Comparison of ENCODE assay signal across 8 mouse cellular contexts in the genomic region with DNA sequence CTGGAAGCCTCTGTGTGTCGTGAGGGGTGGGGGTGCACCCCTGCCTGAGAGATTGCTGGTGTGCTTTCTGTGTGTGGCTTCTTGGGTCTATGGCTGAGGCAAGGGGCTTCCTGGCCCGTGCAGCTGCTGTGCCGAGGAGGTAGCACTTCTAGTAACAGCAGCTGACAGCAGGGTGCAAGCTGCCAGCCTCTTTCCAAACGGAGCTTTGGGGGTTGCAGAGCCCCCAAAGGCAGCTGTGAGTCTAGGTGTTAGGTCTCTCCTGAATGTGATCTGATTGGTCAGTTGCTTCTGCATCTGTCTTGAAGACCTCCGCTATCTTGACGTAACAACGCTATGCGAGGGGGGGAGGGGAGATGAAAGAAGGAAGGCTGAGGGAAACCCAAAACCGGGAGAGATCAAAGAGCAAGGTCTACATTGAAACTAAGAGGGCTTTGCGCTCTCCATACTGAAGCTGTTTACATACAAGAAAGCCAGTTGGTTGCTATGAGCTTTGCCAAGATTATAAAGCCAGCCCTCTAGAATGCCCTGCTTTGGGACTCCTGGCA. TPM values are rescaled to one million over a fixed set of nuclear protein-coding genes. Genes with fewer than 3 reads are reported as not detected.
DNase-seq lines count a peak whose midpoint lies in the region; ATAC-seq lines count a peak whose summit lies in the region.

No protein-coding gene starts in this region.

- peak overlapping the region; percentile 16; the same call in 1 of the 2 replicates for H3K9ac ChIP-seq in heart, embryonic 15.5 days
- H3K9ac ChIP-seq in intestine, embryonic 14.5 days (ENCODE audit: low read length), result no peak overlapping the region

- peak overlapping the region; percentile 20 for H3K4me3 ChIP-seq in heart, embryonic 15.5 days
- peak overlapping the region; percentile 49 for H3K4me3 ChIP-seq in brown adipose tissue, adult 24 weeks (ENCODE audit: insufficient read depth, low read depth, low read length)
- no peak overlapping the region for H3K4me3 ChIP-seq in intestine, embryonic 14.5 days (ENCODE audit: low read depth, low read length)

- H3K27me3 ChIP-seq in heart, embryonic 15.5 days, result no peaks in the 10 kb centered on the region
- H3K27me3 ChIP-seq in intestine, embryonic 14.5 days (replicated peaks; ENCODE audit: control insufficient read depth, insufficient read depth, low read length), result no peaks in the 10 kb centered on the region

- H3K4me1 ChIP-seq in heart, embryonic 15.5 days (replicated peaks), result peaks cover 61% of the 10 kb centered on the region
- peaks cover 45% of the 10 kb centered on the region for H3K4me1 ChIP-seq in brown adipose tissue, adult 24 weeks (ENCODE audit: control insufficient read depth, insufficient read depth, insufficient read length, low read length)
- H3K4me1 ChIP-seq in intestine, embryonic 14.5 days (replicated peaks; ENCODE audit: control insufficient read depth, insufficient read depth, low read length), result peaks cover 58% of the 10 kb centered on the region

- no peak for ATAC-seq in heart, embryonic 15.5 days (replicated peaks; ENCODE audit: insufficient number of reproducible peaks, insufficient read depth, low FRiP score, low read depth)
- no peak for ATAC-seq in intestine, embryonic 14.5 days (replicated peaks; ENCODE audit: low FRiP score, low TSS enrichment, low read depth)

- 12% methylated on average over 10 of the region's 10 CpGs for WGBS in heart, embryonic 15.5 days
- 12% methylated on average over 10 of the region's 10 CpGs for WGBS in intestine, embryonic 14.5 days

- H3K36me3 ChIP-seq in heart, embryonic 15.5 days, result peaks cover 29% of the 10 kb centered on the region
- H3K36me3 ChIP-seq in intestine, embryonic 14.5 days (ENCODE audit: control insufficient read depth, insufficient read depth, low read length), result peaks cover 36% of the 10 kb centered on the region

- DNase-seq in heart, adult 18-20 months, result no peak
- DNase-seq in intestine, embryonic 14.5 days (ENCODE audit: low spot score), result no peak
- DNase-seq in naive thymus-derived CD4-positive, alpha-beta T cell, adult 2 months (ENCODE audit: low read depth), result peak; percentile 78
- DNase-seq in urinary bladder, postnatal 25 days (ENCODE audit: low spot score), result no peak
- no peak for DNase-seq in kidney, postnatal 36 days
- no peak for DNase-seq in right cerebral cortex, postnatal 25 days

- H3K9me3 ChIP-seq in heart, embryonic 15.5 days (replicated peaks), result no peaks in the 10 kb centered on the region
- H3K9me3 ChIP-seq in intestine, embryonic 14.5 days (ENCODE audit: control insufficient read depth, low read length), result no peaks in the 10 kb centered on the region

- peak overlapping the region; percentile 54 for H3K4me2 ChIP-seq in heart, embryonic 15.5 days
- peak overlapping the region; percentile 40 for H3K4me2 ChIP-seq in intestine, embryonic 14.5 days (ENCODE audit: low read length)

- peak overlapping the region; percentile 80 for H3K27ac ChIP-seq in heart, embryonic 15.5 days
- H3K27ac ChIP-seq in brown adipose tissue, adult 24 weeks (replicated peaks; ENCODE audit: low read depth, low read length), result peak overlapping the region; percentile 95
- H3K27ac ChIP-seq in intestine, embryonic 14.5 days (ENCODE audit: low read depth), result peak overlapping the region; percentile 67; the same call in 1 of the 2 replicates

RNA-seq across cellular contexts. Expression of a gene that starts 6.1 kb away (rescaled TPM):
- polyA plus RNA-seq in heart, embryonic 15.5 days (2015; fragmentation: Nextera tagmentation; extraction: Ambion mirVana), result 42.8 and 56.4 TPM in 2 replicates
- 10 to 100 TPM; 47.5 to 50.8 TPM for total RNA-seq in heart, adult 18-20 months (2021)
- 52.3 and 69.7 TPM in 2 replicates for polyA plus RNA-seq in brown adipose tissue, adult 24 weeks (2012; ENCODE audit: insufficient read depth, insufficient read length, missing spikeins)
- polyA plus RNA-seq in intestine, embryonic 14.5 days (2014; fragmentation: Nextera tagmentation; extraction: Ambion mirVana), result 60.6 and 63.3 TPM in 2 replicates

RNA-seq across cellular contexts. Expression of a gene that starts 25.3 kb away (rescaled TPM):
- 0.05 and 0.37 TPM in 2 replicates for polyA plus RNA-seq in heart, embryonic 15.5 days (2015; fragmentation: Nextera tagmentation; extraction: Ambion mirVana)
- not detected for total RNA-seq in heart, adult 18-20 months (2021)
- polyA plus RNA-seq in brown adipose tissue, adult 24 weeks (2012; ENCODE audit: insufficient read depth, insufficient read length, missing spikeins), result 0.33 TPM in 1 of 2 replicates, not detected in the other
- polyA plus RNA-seq in intestine, embryonic 14.5 days (2014; fragmentation: Nextera tagmentation; extraction: Ambion mirVana), result 2.4 and 2.8 TPM in 2 replicates

RNA-seq across cellular contexts. Expression of a gene that starts 34.8 kb away (rescaled TPM):
- 0.81 and 2.8 TPM in 2 replicates for polyA plus RNA-seq in heart, embryonic 15.5 days (2015; fragmentation: Nextera tagmentation; extraction: Ambion mirVana)
- total RNA-seq in heart, adult 18-20 months (2021), result 1 to 10 TPM in 1 of 2 experiments, under 1 TPM in 1; 0.47 to 1.3 TPM
- 0.88 and 1.1 TPM in 2 replicates for polyA plus RNA-seq in brown adipose tissue, adult 24 weeks (2012; ENCODE audit: insufficient read depth, insufficient read length, missing spikeins)
- polyA plus RNA-seq in intestine, embryonic 14.5 days (2014; fragmentation: Nextera tagmentation; extraction: Ambion mirVana), result 2.0 TPM in 2 replicates

RNA-seq across cellular contexts. Expression of a gene that starts 41.6 kb away (rescaled TPM):
- 37.8 and 48.4 TPM in 2 replicates for polyA plus RNA-seq in heart, embryonic 15.5 days (2015; fragmentation: Nextera tagmentation; extraction: Ambion mirVana)
- 10 to 100 TPM; 25.0 to 28.7 TPM for total RNA-seq in heart, adult 18-20 months (2021)
- 30.9 and 34.5 TPM in 2 replicates for polyA plus RNA-seq in brown adipose tissue, adult 24 weeks (2012; ENCODE audit: insufficient read depth, insufficient read length, missing spikeins)
- polyA plus RNA-seq in intestine, embryonic 14.5 days (2014; fragmentation: Nextera tagmentation; extraction: Ambion mirVana), result 67.4 and 67.8 TPM in 2 replicates
